Mouse (Mus musculus): ENCODE measurements around the gene Ralgds.

The Ralgds gene

DNA sequence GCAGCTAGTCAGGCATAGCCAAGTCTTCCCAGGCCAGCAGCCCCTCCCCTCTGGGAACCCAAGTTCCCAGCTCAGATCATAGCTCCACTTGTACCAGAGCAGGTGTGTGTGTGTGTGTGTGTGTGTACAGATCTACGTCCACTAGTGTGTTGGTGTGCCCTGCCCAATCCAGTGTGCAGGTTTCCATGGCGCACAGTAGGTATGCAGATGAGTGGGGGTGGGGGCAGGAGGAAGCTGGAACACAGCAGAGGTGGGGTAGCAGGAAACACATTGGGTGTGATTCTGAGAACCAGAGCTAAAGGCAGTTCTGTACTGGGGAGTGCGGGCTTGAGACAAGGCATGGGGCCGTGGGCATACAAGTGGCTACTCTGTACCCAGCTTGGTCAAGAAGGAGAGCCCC, 51.5 kb downstream of the Ralgds start:
- DNase-seq (ENCODE audit: low read depth): no peak

DNA sequence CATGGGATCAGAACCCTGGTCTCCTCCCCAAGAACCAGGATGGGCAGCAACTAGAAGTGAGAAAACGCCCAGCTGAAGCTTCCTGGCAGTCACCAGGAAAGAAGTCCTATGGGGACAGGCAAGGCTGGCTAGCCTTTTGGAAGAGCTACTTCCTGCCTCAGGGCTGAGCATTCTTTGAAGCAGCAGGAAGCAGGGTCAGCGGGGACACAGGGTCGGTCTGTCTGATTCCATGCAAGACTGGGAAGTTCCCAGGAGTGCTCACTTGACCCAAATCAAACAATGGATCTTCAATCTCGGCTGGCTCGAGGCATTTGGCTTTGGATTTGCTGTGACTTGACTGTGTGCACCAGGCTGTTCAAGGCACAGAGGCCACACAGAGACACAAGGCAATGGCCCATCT, 53.6 kb downstream of the Ralgds start:
- DNase-seq (ENCODE audit: low read depth): no peak

DNA sequence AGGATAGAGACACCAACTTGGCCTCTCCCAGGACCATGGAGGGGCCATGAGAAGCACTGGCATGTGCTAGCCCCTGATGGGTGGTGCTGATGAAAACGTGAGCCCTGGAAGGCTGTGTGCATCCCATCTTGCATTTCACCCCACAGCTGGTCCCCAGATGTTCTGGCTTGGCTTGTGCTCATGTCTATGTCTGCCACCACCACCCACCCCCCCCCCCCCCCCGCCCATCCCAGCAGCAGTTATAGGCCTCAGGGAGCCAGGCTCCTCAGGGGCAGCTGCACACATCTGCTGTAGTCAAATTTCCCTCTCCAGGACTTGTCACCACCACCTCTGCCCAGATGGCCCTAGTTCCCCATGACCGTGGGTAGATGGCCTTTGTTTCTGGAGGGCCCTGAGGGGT, 57.0 kb downstream of the Ralgds start:
- DNase-seq (ENCODE audit: low read depth): no peak

- DNase-seq (ENCODE audit: low read depth): no peak
Observed at GRCm38 (mm10) chr2:28575341-28575740, 62.4 kb downstream of the Ralgds start.

DNA sequence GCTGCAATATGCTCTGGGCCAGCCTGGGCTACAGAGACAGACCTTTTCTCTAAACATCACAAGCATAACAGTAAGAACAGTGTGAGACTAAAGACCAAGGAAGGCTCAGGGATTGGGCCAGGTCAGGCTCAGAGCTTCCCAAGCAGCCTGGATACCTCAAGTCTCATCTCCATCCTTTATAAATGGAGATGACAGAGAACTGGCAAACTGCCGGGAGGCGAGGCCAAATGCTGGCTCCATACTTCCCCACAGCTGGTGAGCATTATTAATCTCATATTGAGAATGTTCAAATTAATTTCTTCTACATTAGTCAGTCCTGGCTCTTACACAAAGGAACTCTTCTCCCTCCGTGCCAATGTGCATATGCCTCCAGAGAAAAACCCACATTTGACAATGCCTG, 63.9 kb downstream of the Ralgds start:
- no peak for DNase-seq (ENCODE audit: low read depth)

DNA sequence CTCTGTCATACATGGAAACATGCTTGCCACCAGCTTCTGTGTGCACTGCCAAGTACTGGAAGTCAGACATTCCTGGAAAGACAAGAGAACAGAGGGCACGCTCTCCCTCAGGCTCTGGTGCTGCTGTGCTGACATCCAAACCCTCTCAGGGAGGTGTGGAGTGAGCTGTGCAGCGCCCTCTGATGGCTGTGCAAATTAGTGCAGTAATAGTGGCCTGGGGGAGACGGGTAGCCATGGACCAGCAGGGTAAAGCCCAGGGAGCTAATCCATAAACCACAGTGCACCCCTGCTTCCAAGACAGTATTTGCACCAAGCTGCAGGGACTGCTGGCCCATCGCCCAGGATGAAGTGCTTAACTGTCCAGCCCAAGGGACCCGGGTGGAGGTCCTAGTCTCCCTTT, 65.1 kb downstream of the Ralgds start:
- peak; percentile 61 for DNase-seq (ENCODE audit: low read depth)

DNA sequence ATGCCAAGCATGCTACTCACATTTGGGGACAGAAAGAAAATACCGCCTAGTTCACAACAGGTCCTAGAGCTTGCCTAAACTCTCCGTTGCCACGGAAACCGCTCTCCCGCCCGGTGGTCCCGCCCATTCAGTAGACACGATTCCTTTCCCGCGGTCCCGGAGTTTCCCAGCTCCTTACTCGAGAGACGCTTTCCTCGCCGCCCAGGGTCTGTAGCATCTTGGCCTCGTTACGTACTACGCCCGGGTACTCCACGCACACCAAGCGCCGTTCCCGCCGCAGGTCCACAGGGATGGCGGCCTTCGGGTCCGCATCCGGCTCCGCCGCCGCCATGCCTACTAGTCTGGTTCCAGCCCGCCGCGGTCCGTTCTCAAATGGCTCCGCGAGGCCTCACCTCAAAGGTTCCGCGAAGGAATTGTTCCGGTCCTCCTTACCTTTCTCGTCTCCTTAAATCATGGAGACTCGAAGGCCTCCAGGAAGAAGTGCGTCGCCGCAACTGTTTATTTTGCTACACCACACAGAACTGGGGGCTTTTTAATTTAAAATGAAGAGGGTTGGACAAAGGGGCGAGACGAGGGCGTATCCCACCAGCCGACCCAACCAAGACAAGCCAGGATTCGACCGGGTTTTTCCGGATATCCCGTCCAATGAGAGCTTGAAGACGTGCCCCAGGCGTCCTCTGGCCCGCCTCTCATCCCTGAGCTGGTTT, 69.9 kb downstream of the Ralgds start:
- peak; percentile 95 for DNase-seq (ENCODE audit: low read depth)

DNA sequence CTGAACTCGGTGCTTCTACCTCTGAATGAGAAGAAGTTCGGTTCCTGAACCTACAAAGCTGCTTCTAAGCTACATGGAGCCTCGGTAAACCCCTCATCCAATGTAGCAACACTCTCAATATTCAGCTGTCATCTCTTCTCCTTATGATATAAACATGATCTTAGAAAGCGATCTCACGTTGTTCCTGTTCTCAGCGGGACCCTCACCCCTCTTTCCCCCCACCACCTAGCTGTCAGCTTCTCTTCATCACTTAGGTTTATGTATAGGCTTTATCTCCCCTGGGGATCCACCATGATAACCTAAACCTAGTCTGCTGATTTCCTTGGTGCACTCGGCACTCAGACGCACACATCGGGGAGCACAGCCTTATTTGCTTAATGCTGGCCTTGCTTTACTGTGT, 70.7 kb downstream of the Ralgds start, which contains the start of gene Gtf3c5:
Gene Gtf3c5 (minus strand): TSS at position 101 of the 400 bp plus-strand sequence.
- no peak for DNase-seq (ENCODE audit: low read depth)

- peak; percentile 93 for DNase-seq (ENCODE audit: low read depth)
Observed at GRCm38 (mm10) chr2:28585043-28585571, 72.2 kb downstream of the Ralgds start.

GRCm38 (mm10) chr2:28585730-28586129, 72.8 kb downstream of the Ralgds start:
- DNase-seq (ENCODE audit: low read depth): peak; percentile 21

DNA sequence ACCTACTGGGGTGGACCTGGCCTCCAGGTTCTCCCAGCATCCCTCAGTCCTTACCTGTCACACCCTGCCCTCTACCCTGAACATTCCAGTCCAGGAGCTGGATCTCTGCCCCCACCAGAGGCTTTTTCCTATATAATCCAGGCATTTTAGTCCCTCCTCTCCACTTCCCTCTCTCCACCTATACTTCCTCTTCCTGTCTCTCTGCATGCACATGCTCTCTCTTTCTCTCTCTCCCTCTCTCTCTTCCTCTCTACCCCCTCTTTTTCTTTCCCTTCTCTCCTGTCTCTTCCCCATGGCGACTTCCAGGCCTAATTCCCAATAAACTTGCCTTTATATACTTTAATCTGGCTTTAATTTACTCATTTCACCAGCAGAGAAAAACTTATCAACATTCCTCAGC, 75.6 kb downstream of the Ralgds start:
- DNase-seq (ENCODE audit: low read depth): no peak

DNA sequence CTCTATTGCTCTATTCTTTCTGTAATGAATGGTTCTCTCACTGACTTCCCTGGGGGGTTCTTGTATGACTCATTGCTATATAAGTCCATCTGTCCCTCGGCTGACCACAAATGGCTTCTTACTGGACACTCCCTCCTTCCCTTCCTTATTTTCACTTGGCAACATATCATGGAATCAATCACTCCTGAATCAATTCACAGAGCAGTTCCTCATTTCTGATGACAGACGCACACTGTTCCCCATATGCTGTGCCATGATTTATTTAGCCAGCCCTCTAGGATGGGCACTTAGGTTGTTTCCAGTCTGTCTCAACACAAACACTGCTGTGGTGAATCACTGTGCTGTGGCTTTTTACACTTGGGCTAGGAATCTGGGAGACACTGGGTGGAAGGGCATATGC, 78.6 kb downstream of the Ralgds start:
- no peak for DNase-seq (ENCODE audit: low read depth)

DNA sequence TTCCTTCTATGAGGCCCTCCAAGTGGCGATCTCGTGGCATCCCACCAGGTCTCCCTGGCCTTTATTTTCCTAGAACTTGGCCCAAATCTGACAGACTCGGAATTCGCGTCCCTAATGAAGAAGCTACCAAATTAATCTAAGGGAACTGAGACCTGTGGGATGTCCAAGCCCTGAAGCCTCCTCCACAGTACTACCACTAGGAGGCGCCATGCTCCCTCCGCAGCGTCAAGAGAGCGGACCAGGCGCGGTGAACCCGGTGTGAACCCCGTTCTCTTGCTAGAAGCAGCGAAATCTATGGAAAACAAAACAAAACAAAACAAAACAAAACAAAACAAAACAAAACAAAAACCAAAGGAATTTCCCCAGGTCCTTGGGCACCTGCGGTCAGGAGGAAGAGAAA, 79.9 kb downstream of the Ralgds start:
- peak; percentile 73 for DNase-seq (ENCODE audit: low read depth)

- DNase-seq (ENCODE audit: low read depth): no peak
Observed at GRCm38 (mm10) chr2:28596021-28596420, 83.1 kb downstream of the Ralgds start.

DNA sequence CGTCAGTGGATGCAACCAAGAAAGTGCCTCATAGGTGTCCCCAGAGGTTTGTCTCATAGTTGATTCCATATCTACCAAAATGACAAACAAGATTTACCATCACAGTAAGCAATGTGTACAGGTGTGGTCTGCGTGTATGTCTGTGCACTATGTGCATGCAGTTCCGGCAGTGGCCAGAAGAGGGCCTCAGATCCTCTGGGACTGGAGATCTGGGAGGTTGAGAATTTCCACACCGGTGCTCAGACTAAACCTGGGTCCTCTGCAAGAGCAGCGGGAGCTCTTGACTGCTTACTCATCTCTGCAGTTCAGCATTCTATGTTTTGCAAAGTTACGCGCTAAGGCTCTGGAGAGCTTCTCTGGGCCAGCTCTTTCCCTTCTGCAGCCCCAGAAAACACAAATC, 84.1 kb downstream of the Ralgds start:
- no peak for DNase-seq (ENCODE audit: low read depth)

DNA sequence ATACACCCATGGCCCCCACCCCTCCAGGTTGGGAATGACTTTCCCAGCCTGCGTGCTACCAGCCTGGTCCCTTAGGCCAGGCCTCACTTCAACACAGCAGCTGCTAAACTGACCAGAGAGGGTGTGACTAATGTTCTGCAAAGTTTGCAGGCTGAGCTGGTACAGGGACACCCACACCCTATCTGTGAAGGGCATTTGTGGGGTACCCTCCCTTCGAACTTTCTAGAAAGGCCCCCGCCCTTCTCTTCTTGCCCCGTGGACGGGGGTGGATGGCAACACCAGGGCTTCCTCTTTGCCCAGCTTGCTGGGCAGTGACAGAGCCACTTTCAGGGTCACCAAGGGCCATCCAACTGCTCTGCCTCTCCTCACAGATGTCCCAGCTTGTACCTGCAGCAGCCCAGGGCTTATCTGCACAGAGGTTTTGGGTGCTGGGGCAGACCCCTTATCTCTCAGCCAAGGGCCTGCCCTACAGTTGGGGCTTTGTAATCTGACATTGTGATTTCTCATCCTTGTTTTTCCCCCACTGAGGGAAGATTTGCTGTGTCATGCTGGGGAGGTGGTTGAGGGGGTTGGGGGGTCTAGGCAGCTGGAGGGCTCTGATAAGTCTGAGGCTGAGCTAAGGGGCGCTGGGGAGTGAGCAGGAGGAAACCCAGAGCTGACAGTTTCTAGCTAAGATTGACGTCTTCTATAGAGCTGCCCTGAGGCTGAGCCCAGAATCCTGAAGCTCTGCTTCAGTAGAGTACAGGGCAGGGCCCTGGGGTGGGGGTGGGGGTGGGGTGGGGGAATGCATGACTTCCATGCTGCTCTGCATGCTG, 85.0 kb downstream of the Ralgds start:
- no peak for DNase-seq (ENCODE audit: low read depth)

- no peak for DNase-seq (ENCODE audit: low read depth)
Observed at GRCm38 (mm10) chr2:28598692-28599568, 86.0 kb downstream of the Ralgds start.

GRCm38 (mm10) chr2:28599569-28599900, 86.6 kb downstream of the Ralgds start:
- DNase-seq (ENCODE audit: low read depth): no peak

GRCm38 (mm10) chr2:28601720-28602590, 89.0 kb downstream of the Ralgds start:
- no peak for DNase-seq (ENCODE audit: low read depth)
